Mouse (Mus musculus) CH12.LX (cell line): ENCODE data around the gene Best3.

Source experiments
- CTCF ChIP-seq, 2 experiments: IDR thresholded peaks in 1 of 2; conservative IDR thresholded peaks in 1 of 2; 2 replicates each; pipeline ENCODE4 v1.5.1; 2011 to 2012; ENCODE audit warnings: low read depth in 2 of 2, low read length in 2 of 2, improper control_type of control experiment in 1 of 2, inconsistent platforms in 1 of 2, mild to moderate bottlenecking in 1 of 2, moderate library complexity in 1 of 2
- EP300 ChIP-seq: IDR thresholded peaks from 2 replicates; pipeline ENCODE4 v1.6.1; 2011; ENCODE audit warnings: low read length, improper control_type of control experiment
- JUND ChIP-seq: conservative IDR thresholded peaks from 2 replicates; pipeline ENCODE4 v1.6.1; 2011; ENCODE audit warnings: low read depth, low read length, improper control_type of control experiment
- MAFK ChIP-seq: IDR thresholded peaks from 2 replicates; pipeline ENCODE4 v1.6.1; 2011; ENCODE audit warnings: low read length, improper control_type of control experiment; ENCODE audit not compliant: insufficient replicate concordance
- MYC ChIP-seq: IDR thresholded peaks from 2 replicates; pipeline ENCODE4 v1.6.1; 2011; ENCODE audit warnings: low read depth, mild to moderate bottlenecking, improper control_type of control experiment, low read length
- POLR2A ChIP-seq: IDR thresholded peaks from 2 replicates; pipeline ENCODE4 v1.6.1; 2011; ENCODE audit warnings: low read depth, mild to moderate bottlenecking, improper control_type of control experiment, low read length
- POLR2AphosphoS2 ChIP-seq: IDR thresholded peaks from 2 replicates; pipeline ENCODE4 v1.6.1; 2011; ENCODE audit warnings: low read depth, low read length, improper control_type of control experiment
- SMC3 ChIP-seq: IDR thresholded peaks from 2 replicates; pipeline ENCODE4 v1.6.1; 2011; ENCODE audit warnings: low read depth, low read length, improper control_type of control experiment
- TCF12 ChIP-seq: IDR thresholded peaks from 2 replicates; pipeline ENCODE4 v1.6.1; 2014; ENCODE audit warnings: low read depth, mild to moderate bottlenecking, inconsistent platforms, low read length, improper control_type of control experiment
- ZKSCAN1 ChIP-seq: IDR thresholded peaks from 2 replicates; pipeline ENCODE4 v1.6.1; 2012; ENCODE audit warnings: low read depth, inconsistent platforms, low read length, improper control_type of control experiment, borderline replicate concordance
- ZMIZ1 ChIP-seq: IDR thresholded peaks from 2 replicates; pipeline ENCODE4 v1.6.1; 2012; ENCODE audit warnings: low read depth, mild to moderate bottlenecking, inconsistent platforms, low read length, improper control_type of control experiment
- ZNF384 ChIP-seq: IDR thresholded peaks from 2 replicates; pipeline ENCODE4 v1.6.1; 2012; ENCODE audit warnings: low read depth, low read length, improper control_type of control experiment, inconsistent platforms

DNA sequence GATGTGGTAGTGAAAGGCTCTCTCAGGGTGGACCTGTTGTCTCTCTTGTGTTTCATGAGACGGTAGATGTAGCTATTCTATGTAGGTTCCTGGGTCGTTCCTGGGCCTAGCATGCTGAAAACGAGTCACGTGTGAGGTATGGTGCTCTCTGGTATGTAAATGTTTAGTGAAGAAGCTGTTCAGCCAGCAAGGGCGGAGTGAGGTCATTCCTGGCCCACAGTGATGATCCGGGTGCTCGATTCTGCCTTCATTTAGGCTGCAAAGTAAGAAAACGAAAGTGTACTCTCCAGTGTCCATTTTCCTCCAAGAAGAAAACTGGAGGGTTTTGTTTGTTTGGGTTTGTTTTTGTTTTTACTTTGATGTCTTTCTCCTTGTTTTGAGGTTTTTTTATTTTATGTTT, 7.9 kb downstream of the Best3 start:
- TF ChIP-seq SMC3 (no peak), POLR2A (no peak), CTCF (conservative IDR thresholded peaks at IDR 0.05 in 1 of 2, IDR thresholded peaks at IDR 0.05 in 1 of 2; ENCODE audit: low read depth in 2 of 2, low read length in 2 of 2) (no peak), MAFK (no peak), EP300 (no peak), TCF12 (no peak), JUND (no peak), MYC (no peak), ZNF384 (no peak), POLR2AphosphoS2 (no peak), ZMIZ1 (no peak), ZKSCAN1 (no peak)
